Mouse (Mus musculus) hindbrain, embryonic 16.5 days (tissue): Measurements from ENCODE around the gene Proz. TPM values are rescaled to one million over a fixed set of nuclear protein-coding genes. Genes with fewer than 3 reads are reported as not detected.
A peak's percentile ranks its signal among the peaks of the same experiment; 100 is the strongest.

ENCODE experiments used
- ATAC-seq: fragments of 200-750 bp; cut with Nextera tagmentation; 2 replicates; pipeline ENCODE4 v1.8.0; 2017; ENCODE audit warnings: moderate TSS enrichment, moderate library complexity
- H3K27ac ChIP-seq: fragments of 300-500 bp; sonication (generic); 2 replicates; pipeline ENCODE4 v1.5.1; 2014; ENCODE audit warnings: low read depth, mild to moderate bottlenecking, control low read depth, low read length, moderate library complexity
- H3K27me3 ChIP-seq: fragments of 300-500 bp; sonication (generic); replicated peaks from 2 replicates; pipeline ENCODE4 v1.6.1; 2014; ENCODE audit warnings: low read length; ENCODE audit not compliant: control insufficient read depth, insufficient read depth
- H3K36me3 ChIP-seq: fragments of 300-500 bp; sonication (generic); 2 replicates; pipeline ENCODE4 v1.6.1; 2014; ENCODE audit warnings: mild to moderate bottlenecking, low read length, moderate library complexity, mixed read lengths; ENCODE audit not compliant: control insufficient read depth, insufficient read depth
- H3K4me1 ChIP-seq: fragments of 300-500 bp; sonication (generic); 2 replicates; pipeline ENCODE4 v1.6.1; 2014; ENCODE audit warnings: low read depth, low read length; ENCODE audit not compliant: control insufficient read depth, insufficient read depth
- H3K4me2 ChIP-seq: fragments of 300-500 bp; sonication (generic); 2 replicates; pipeline ENCODE4 v1.6.1; 2014; ENCODE audit warnings: mild to moderate bottlenecking, low read length, control low read depth, moderate library complexity
- H3K4me3 ChIP-seq: fragments of 300-500 bp; sonication (generic); 2 replicates; pipeline ENCODE4 v1.5.1; 2014; ENCODE audit warnings: mild to moderate bottlenecking, low read length, control low read depth, moderate library complexity
- H3K9ac ChIP-seq: fragments of 300-500 bp; sonication (generic); 2 replicates; pipeline ENCODE4 v1.6.1; 2014; ENCODE audit warnings: low read depth, mild to moderate bottlenecking, control low read depth, low read length, moderate library complexity
- H3K9me3 ChIP-seq: fragments of 300-500 bp; sonication (generic); 2 replicates; pipeline ENCODE4 v1.6.1; 2014; ENCODE audit warnings: mild to moderate bottlenecking, low read length, moderate library complexity; ENCODE audit not compliant: control insufficient read depth
- WGBS: fragments of 180-500 bp; shearing (Covaris S2); extraction: QIAGEN DNeasy Blood & Tissue Kit; methylation state at CpG from one replicate; pipeline ENCODE4 v1.1.7; 2014; 5-methylcytosine and 5-hydroxymethylcytosine counted together
- polyA plus RNA-seq: library from polyadenylated mRNA; unstranded; fragments of >200 nt; fragmentation: Nextera tagmentation; extraction: Ambion mirVana; gene quantifications from 2 replicates; pipeline ENCODE4 v1.2.1, GENCODE M21; 2015

Gene Proz
- polyA plus RNA-seq, 1 experiment from 2014 or later: 1.1 TPM

- H3K4me3 ChIP-seq: peak overlapping the region; percentile 92
Observed at GRCm38 (mm10) chr8:13104691-13105086, 44.0 kb downstream of the Proz start.

GRCm38 (mm10) chr8:13105087-13105881 lies 44.6 kb downstream of the Proz start, which contains the start of the genes Pcid2 and Cul4a:
Pcid2 (minus strand) TSS chr8:13105459.
Cul4a (plus strand) TSS chr8:13105621.
- H3K27ac ChIP-seq: peak within 1 kb of the TSS; percentile 95
- H3K4me2 ChIP-seq: peak within 1 kb of the TSS; percentile 95
- WGBS: under 1% methylated on average over 78 of the region's 87 CpGs
- H3K27me3 ChIP-seq: no peaks in the 10 kb centered on the region
- H3K36me3 ChIP-seq: no peaks in the 10 kb centered on the region
- H3K9ac ChIP-seq: peak within 1 kb of the TSS; percentile 95
- peaks cover 18% of the 10 kb centered on the region for H3K4me1 ChIP-seq
- peak within 1 kb of the TSS; percentile 92 for H3K4me3 ChIP-seq
- no peaks in the 10 kb centered on the region for H3K9me3 ChIP-seq
- peak; percentile 96 for ATAC-seq

More at GRCm38 (mm10) chr8:13104691-13105086, 44.0 kb downstream of the Proz start:
- H3K27me3 ChIP-seq: no peaks in the 10 kb centered on the region
- peak overlapping the region; percentile 95 for H3K9ac ChIP-seq
- H3K4me1 ChIP-seq: peaks cover 18% of the 10 kb centered on the region
- H3K9me3 ChIP-seq: no peaks in the 10 kb centered on the region
- H3K4me2 ChIP-seq: peak overlapping the region; percentile 95
- WGBS: 0% methylated on average over 45 of the region's 45 CpGs
- H3K36me3 ChIP-seq: 0 out of 2 replicates have a peak, but pooled peaks cover 2% of the 10 kb centered on the region
- ATAC-seq: peak; percentile 81
- peak overlapping the region; percentile 95 for H3K27ac ChIP-seq

DNA sequence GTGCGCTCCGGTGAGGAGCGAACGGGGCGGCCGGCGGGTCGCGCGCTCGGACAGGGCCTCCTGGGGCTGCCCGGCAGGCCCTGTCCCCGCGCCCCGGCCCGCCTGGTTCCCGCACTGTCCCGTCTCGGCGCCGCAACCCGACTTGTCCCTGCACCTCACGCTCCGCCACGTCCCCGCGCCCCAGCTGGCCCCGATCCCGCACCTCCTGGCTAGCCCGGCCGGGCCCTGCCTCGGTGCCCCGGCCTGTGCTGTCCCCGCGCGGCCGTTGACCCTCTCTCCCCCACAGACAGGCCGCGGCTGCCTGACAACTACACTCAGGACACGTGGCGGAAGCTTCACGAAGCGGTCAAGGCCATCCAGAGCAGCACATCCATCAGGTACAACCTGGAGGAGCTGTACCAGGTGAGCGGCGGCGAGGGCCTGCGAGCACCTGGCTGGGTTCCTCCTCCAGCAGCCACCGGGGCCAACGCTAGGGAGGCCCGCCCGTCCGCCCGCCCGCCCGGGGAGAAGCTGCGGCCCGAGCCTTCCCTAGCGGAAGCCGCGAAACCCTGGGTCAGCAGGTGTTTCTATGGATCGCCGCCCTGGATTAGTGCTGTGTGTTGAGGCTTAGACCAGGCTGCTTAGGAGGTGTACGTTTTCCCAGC lies 45.3 kb downstream of the Proz start:
- peak; percentile 48 for ATAC-seq
- WGBS: under 1% methylated on average over 31 of the region's 63 CpGs

GRCm38 (mm10) chr8:13107990-13108638 lies 47.4 kb downstream of the Proz start:
- Histone ChIP-seq H3K27ac (no peak overlapping the region), H3K36me3 (no peaks in the 10 kb centered on the region), H3K4me2 (no peak overlapping the region), H3K27me3 (no peaks in the 10 kb centered on the region), H3K4me1 (peaks cover 18% of the 10 kb centered on the region), H3K4me3 (no peak overlapping the region), H3K9ac (no peak overlapping the region), H3K9me3 (no peaks in the 10 kb centered on the region)
- 89% methylated on average over 13 of the region's 13 CpGs for WGBS
- no peak for ATAC-seq

More for the DNA sequence above, 45.3 kb downstream of the Proz start:
- H3K4me2 ChIP-seq: peak overlapping the region; percentile 95
- H3K36me3 ChIP-seq: no peaks in the 10 kb centered on the region
- peak overlapping the region; percentile 92 for H3K4me3 ChIP-seq
- H3K27me3 ChIP-seq: no peaks in the 10 kb centered on the region
- H3K27ac ChIP-seq: peak overlapping the region; percentile 95
- no peaks in the 10 kb centered on the region for H3K9me3 ChIP-seq
- H3K4me1 ChIP-seq: peaks cover 18% of the 10 kb centered on the region
- H3K9ac ChIP-seq: peak overlapping the region; percentile 95

DNA sequence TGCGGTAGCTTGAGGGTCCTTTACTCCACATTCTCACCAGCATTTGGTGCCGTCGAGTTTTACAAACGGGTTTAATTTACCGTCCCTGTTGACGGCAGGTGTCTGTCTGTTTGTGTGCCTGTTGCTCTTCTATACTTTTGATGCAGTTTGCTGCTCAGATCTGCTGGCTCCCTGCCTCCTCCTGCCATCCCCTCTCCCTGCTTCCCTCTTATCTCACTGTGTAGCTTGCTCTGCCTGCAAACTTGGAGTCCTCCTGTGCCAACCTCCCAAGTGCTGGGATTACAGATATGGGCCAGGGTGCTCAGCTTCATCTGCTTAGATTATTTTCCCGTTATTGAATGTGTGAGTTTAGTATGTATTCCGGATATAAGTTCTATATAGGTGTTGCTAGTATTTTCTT lies 48.3 kb downstream of the Proz start:
- Histone ChIP-seq H3K27ac (no peak overlapping the region), H3K4me3 (no peak overlapping the region), H3K9me3 (no peaks in the 10 kb centered on the region), H3K36me3 (no peaks in the 10 kb centered on the region), H3K27me3 (no peaks in the 10 kb centered on the region), H3K4me1 (peaks cover 12% of the 10 kb centered on the region), H3K9ac (no peak overlapping the region), H3K4me2 (no peak overlapping the region)
- whole genome bisulfite sequencing: 91% methylated on average over 8 of the region's 8 CpGs
- no peak for ATAC-seq

DNA sequence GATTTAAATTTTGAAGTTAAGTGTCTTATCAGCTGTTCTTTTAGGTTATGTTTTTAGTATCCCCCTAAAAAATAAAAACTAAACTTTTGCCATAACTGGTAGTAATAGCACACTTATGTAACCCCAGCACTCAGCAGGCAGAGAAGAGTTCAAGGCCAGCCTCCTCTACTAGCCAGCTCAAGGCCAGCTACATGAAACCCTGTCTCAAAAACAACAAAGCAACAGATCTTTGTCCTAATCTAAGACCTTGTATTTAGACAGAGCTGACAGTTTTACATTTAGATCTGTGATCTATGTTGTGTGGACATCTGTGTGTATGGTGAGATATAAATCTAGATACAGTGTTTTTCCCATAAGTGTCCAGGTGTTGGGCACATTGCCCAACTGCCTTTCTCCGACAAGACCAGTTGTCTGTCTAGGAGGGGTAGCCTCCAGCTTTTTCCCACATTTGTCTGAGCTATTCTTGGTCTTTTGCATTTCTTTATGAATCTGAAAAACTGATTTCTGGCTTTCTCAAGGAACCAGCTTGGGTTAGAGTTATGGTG lies 48.8 kb downstream of the Proz start:
- ATAC-seq: no peak
- H3K4me3 ChIP-seq: no peak overlapping the region
- H3K27ac ChIP-seq: no peak overlapping the region
- no peaks in the 10 kb centered on the region for H3K36me3 ChIP-seq
- H3K9me3 ChIP-seq: no peaks in the 10 kb centered on the region
- peaks cover 11% of the 10 kb centered on the region for H3K4me1 ChIP-seq
- 64% methylated on average over 1 of the region's 1 CpGs for WGBS
- H3K27me3 ChIP-seq: no peaks in the 10 kb centered on the region
- no peak overlapping the region for H3K4me2 ChIP-seq
- no peak overlapping the region for H3K9ac ChIP-seq

DNA sequence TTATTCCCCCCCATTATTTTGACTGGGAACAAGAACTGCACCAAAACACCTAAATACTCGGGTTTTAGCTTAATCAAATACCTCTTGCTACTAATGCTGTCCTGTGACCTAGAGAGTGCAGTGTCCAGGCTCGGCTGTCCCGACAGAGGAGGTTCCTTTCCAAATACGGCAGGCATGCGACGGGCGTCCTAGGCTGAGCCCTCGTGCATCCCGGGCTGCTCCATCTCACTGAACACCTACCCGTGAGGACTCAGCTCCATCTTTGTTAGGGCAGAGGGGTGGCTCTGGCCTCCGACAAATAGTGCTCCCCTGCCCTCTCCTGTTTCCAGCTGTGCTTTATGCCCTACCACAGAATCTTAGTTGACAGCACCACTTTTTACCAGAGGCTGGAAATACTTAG lies 51.2 kb downstream of the Proz start:
- no peak overlapping the region for H3K27ac ChIP-seq
- peaks cover 4% of the 10 kb centered on the region for H3K4me1 ChIP-seq
- no peak overlapping the region for H3K4me2 ChIP-seq
- WGBS: 90% methylated on average over 11 of the region's 11 CpGs
- no peak for ATAC-seq
- no peak overlapping the region for H3K4me3 ChIP-seq
- no peaks in the 10 kb centered on the region for H3K27me3 ChIP-seq
- peaks cover 3% of the 10 kb centered on the region; the same call in 1 of the 2 replicates for H3K36me3 ChIP-seq
- H3K9me3 ChIP-seq: no peaks in the 10 kb centered on the region
- H3K9ac ChIP-seq: no peak overlapping the region

DNA sequence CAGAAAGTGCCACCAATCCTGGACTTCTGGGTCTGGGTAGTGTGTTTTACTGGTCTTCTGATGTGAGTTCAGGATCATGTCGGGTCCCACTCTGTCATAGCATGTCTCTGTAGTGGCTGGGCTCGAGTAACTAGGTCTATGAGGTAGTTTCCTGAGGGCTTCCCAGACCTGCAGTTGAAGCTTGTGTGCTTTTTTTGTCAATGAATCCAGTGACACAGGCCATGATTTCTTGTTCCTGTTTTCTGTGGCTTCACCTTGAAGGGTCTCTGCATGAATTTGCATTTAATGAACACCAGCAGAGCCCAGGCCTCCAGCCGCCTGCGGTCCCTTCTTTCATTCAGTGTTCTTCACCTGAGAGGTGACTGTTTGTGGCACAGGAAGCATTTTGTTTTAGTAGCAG lies 52.5 kb downstream of the Proz start:
- Histone ChIP-seq H3K4me3 (no peak overlapping the region), H3K4me1 (no peaks in the 10 kb centered on the region; the same call in 1 of the 2 replicates), H3K9ac (no peak overlapping the region), H3K9me3 (no peaks in the 10 kb centered on the region), H3K27ac (no peak overlapping the region), H3K27me3 (no peaks in the 10 kb centered on the region), H3K4me2 (no peak overlapping the region), H3K36me3 (peaks cover 3% of the 10 kb centered on the region; the same call in 1 of the 2 replicates)
- 97% methylated on average over 4 of the region's 4 CpGs for WGBS
- ATAC-seq: no peak
